Mouse (Mus musculus) embryonic fibroblast, embryonic 13.5 days (primary cell): ENCODE measurements around the gene Cacng2. TPM values are rescaled to one million over a fixed set of nuclear protein-coding genes. Genes with fewer than 3 reads are reported as not detected.

Experiments
- H3K27ac ChIP-seq: 2 replicates; pipeline ENCODE4 v1.5.1; 2012; ENCODE audit warnings: low read length, control low read depth, inconsistent platforms; ENCODE audit not compliant: insufficient read depth
- H3K4me1 ChIP-seq: 2 replicates; pipeline ENCODE4 v1.6.1; 2011; ENCODE audit warnings: low read length; ENCODE audit not compliant: control insufficient read depth, insufficient read depth
- H3K4me3 ChIP-seq: 2 replicates; pipeline ENCODE4 v1.5.1; 2011; ENCODE audit warnings: mild to moderate bottlenecking, control low read depth, low read length; ENCODE audit not compliant: insufficient read depth
- CTCF ChIP-seq: IDR thresholded peaks from 2 replicates; pipeline ENCODE4 v1.5.1; 2011; ENCODE audit warnings: mild to moderate bottlenecking, control low read depth, low read length, moderate library complexity, borderline replicate concordance; ENCODE audit not compliant: insufficient read depth
- POLR2A ChIP-seq: IDR thresholded peaks from 2 replicates; pipeline ENCODE4 v1.6.1; 2011; ENCODE audit warnings: low read depth, mild to moderate bottlenecking, control low read depth, low read length, moderate library complexity
- polyA plus RNA-seq: library from polyadenylated mRNA; stranded (reverse); fragments of >200 nt; gene quantifications from 2 replicates; pipeline ENCODE4 v1.2.4, GENCODE M21; 2011; ENCODE audit warnings: low read depth; ENCODE audit not compliant: missing spikeins, insufficient read length

Cacng2 gene
- polyA plus RNA-seq, 1 experiment = not detected

- no peak overlapping the region for H3K27ac ChIP-seq
Observed at GRCm38 (mm10) chr15:78066475-78066874, 53.4 kb downstream of the Cacng2 start.

GRCm38 (mm10) chr15:78065541-78065940 lies 54.3 kb downstream of the Cacng2 start:
- no peaks in the 10 kb centered on the region for H3K4me1 ChIP-seq
- TF ChIP-seq POLR2A (no peak), CTCF (no peak)
- no peak overlapping the region for H3K27ac ChIP-seq
- no peak overlapping the region for H3K4me3 ChIP-seq

More at GRCm38 (mm10) chr15:78066475-78066874, 53.4 kb downstream of the Cacng2 start:
- no peaks in the 10 kb centered on the region for H3K4me1 ChIP-seq
- no peak overlapping the region for H3K4me3 ChIP-seq
- no peak for TF ChIP-seq POLR2A
- TF ChIP-seq CTCF = no peak

- no peak overlapping the region for H3K4me3 ChIP-seq
- H3K4me1 ChIP-seq = no peaks in the 10 kb centered on the region
- no peak for TF ChIP-seq POLR2A
- TF ChIP-seq CTCF = no peak
- no peak overlapping the region for H3K27ac ChIP-seq
Observed at GRCm38 (mm10) chr15:78064340-78064739, 55.5 kb downstream of the Cacng2 start.

GRCm38 (mm10) chr15:78062467-78062866 lies 57.4 kb downstream of the Cacng2 start:
- Histone ChIP-seq H3K4me1 (no peaks in the 10 kb centered on the region), H3K27ac (no peak overlapping the region), H3K4me3 (no peak overlapping the region)
- TF ChIP-seq CTCF = no peak
- no peak for TF ChIP-seq POLR2A

GRCm38 (mm10) chr15:78056930-78057329 lies 62.9 kb downstream of the Cacng2 start:
- Histone ChIP-seq H3K27ac (no peak overlapping the region), H3K4me3 (no peak overlapping the region), H3K4me1 (no peaks in the 10 kb centered on the region)
- TF ChIP-seq POLR2A (no peak), CTCF (no peak)

- Histone ChIP-seq H3K4me1 (no peaks in the 10 kb centered on the region), H3K4me3 (no peak overlapping the region), H3K27ac (no peak overlapping the region)
- TF ChIP-seq POLR2A (no peak), CTCF (no peak)
Observed at GRCm38 (mm10) chr15:78050682-78051081, 69.1 kb downstream of the Cacng2 start.

- TF ChIP-seq POLR2A (no peak), CTCF (no peak)
- Histone ChIP-seq H3K27ac (no peak overlapping the region), H3K4me3 (no peak overlapping the region), H3K4me1 (no peaks in the 10 kb centered on the region)
Observed at GRCm38 (mm10) chr15:78049933-78050332, 69.9 kb downstream of the Cacng2 start.

- Histone ChIP-seq H3K4me1 (no peaks in the 10 kb centered on the region), H3K4me3 (no peak overlapping the region), H3K27ac (no peak overlapping the region)
- TF ChIP-seq POLR2A (no peak), CTCF (no peak)
Observed at GRCm38 (mm10) chr15:78045842-78046241, 74.0 kb downstream of the Cacng2 start.

- no peak overlapping the region for H3K4me3 ChIP-seq
- H3K4me1 ChIP-seq = no peaks in the 10 kb centered on the region
- H3K27ac ChIP-seq = no peak overlapping the region
- TF ChIP-seq CTCF (no peak), POLR2A (no peak)
Observed at GRCm38 (mm10) chr15:78045314-78045713, 74.5 kb downstream of the Cacng2 start.

GRCm38 (mm10) chr15:78044826-78045225 lies 75.0 kb downstream of the Cacng2 start:
- Histone ChIP-seq H3K4me1 (no peaks in the 10 kb centered on the region), H3K27ac (no peak overlapping the region), H3K4me3 (no peak overlapping the region)
- TF ChIP-seq CTCF (no peak), POLR2A (no peak)

- no peak for TF ChIP-seq POLR2A
- TF ChIP-seq CTCF = no peak
- H3K4me1 ChIP-seq = no peaks in the 10 kb centered on the region
- H3K27ac ChIP-seq = no peak overlapping the region
- H3K4me3 ChIP-seq = no peak overlapping the region
Observed at GRCm38 (mm10) chr15:78042706-78043105, 77.1 kb downstream of the Cacng2 start.

- Histone ChIP-seq H3K4me3 (no peak overlapping the region), H3K27ac (no peak overlapping the region), H3K4me1 (no peaks in the 10 kb centered on the region)
- no peak for TF ChIP-seq POLR2A
Observed at GRCm38 (mm10) chr15:78037626-78038025, 82.2 kb downstream of the Cacng2 start.
